In the genomic region with DNA sequence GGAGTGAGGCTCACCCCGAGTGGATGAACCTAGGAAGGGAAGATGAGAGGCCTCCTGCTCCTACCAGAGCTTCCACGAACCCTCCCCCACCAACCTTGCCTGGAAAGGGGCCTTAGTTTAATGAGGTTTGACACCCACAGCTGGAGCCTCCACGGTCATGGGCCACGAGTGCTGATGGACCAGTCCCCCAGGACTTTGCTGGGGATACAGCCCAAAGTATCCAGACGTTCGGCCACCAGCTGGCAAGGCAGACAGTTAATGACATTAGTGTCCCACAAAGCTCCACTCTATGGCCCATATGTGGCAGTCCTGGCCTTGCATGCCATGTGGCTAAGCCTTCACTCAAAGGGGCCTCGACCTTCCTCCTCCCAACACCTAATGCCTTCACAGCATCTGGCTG, we compare ENCODE assay signal across 20 mouse cellular contexts. TPM values are rescaled to one million over a fixed set of nuclear protein-coding genes. Genes with fewer than 3 reads are reported as not detected.
DNase-seq lines count a peak whose midpoint lies in the region; ATAC-seq and TF ChIP-seq lines count a peak whose summit lies in the region.
"Had no signal": no experiment of that assay in that cellular context is flagged by ENCODE, and none has a peak within 500 bp of the region (broad histone marks: within the 10 kb centered on the region; RNA-seq: fewer than 3 reads in every experiment).

No protein-coding gene starts in this region.

- H3K4me1 ChIP-seq in hindbrain, embryonic 10.5 days (replicated peaks): peaks cover 50% of the 10 kb centered on the region
- H3K4me1 ChIP-seq in hindbrain, embryonic 14.5 days (replicated peaks; ENCODE audit: control insufficient read depth, insufficient read depth, low read length): no peaks in the 10 kb centered on the region
- H3K4me1 ChIP-seq in liver, adult 2 months (ENCODE audit: control insufficient read depth, insufficient read depth, low read length): peaks cover 31% of the 10 kb centered on the region
- H3K4me1 ChIP-seq in liver, embryonic 15.5 days (replicated peaks): peaks cover 6% of the 10 kb centered on the region; the same call in 1 of the 2 replicates
- H3K4me1 ChIP-seq: neural tube, embryonic 13.5 days had no signal

- DNase-seq in hindbrain, embryonic 10.5 days (ENCODE audit: low spot score): no peak
- no peak for DNase-seq in hindbrain, embryonic 14.5 days (ENCODE audit: low spot score)
- no peak for DNase-seq in liver, adult 2 months (ENCODE audit: extremely low read depth, low read depth, low spot score)
- DNase-seq in liver: no peak
- DNase-seq in retina, postnatal 7 days (ENCODE audit: low read depth, low spot score): peak; percentile 27
- DNase-seq in spleen, adult 12 weeks (ENCODE audit: low spot score): no peak
- DNase-seq: adrenal gland, postnatal 25 days; cerebellum, adult 9-10 months; forebrain, postnatal 0 days; gastrocnemius, postnatal 36 days; heart, adult 2 months; kidney, postnatal 25 days; thymus, postnatal 25 days had no signal

- no peak overlapping the region for H3K9ac ChIP-seq in hindbrain, embryonic 14.5 days
- peak overlapping the region; percentile 97 for H3K9ac ChIP-seq in liver, adult 2 months (ENCODE audit: low read depth, low read length)
- no peak overlapping the region for H3K9ac ChIP-seq in liver, embryonic 15.5 days
- H3K9ac ChIP-seq: forebrain, postnatal 0 days; neural tube, embryonic 13.5 days had no signal

- H3K36me3 ChIP-seq in hindbrain, embryonic 10.5 days: peaks cover 24% of the 10 kb centered on the region
- no peaks in the 10 kb centered on the region for H3K36me3 ChIP-seq in hindbrain, embryonic 14.5 days (replicated peaks; ENCODE audit: control insufficient read depth, insufficient read depth)
- no peaks in the 10 kb centered on the region for H3K36me3 ChIP-seq in liver, adult 2 months (ENCODE audit: control insufficient read depth, insufficient read depth, low read length)
- H3K36me3 ChIP-seq in liver, embryonic 15.5 days (replicated peaks): peaks cover 3% of the 10 kb centered on the region; the same call in 1 of the 2 replicates
- H3K36me3 ChIP-seq: neural tube, embryonic 13.5 days had no signal

- no peak overlapping the region for H3K4me3 ChIP-seq in hindbrain, embryonic 10.5 days
- no peak overlapping the region for H3K4me3 ChIP-seq in hindbrain, embryonic 14.5 days (replicated peaks; ENCODE audit: low read length)
- H3K4me3 ChIP-seq in liver, adult 2 months (ENCODE audit: insufficient read depth, low read depth, low read length): peak overlapping the region; percentile 93
- H3K4me3 ChIP-seq in liver, embryonic 15.5 days (replicated peaks): peak overlapping the region; percentile 49
- H3K4me3 ChIP-seq: heart, adult 2 months; midbrain, embryonic 10.5 days; myocyte; neural tube, embryonic 13.5 days had no signal

- 71% methylated on average over 7 of the region's 7 CpGs for WGBS in hindbrain, embryonic 10.5 days
- WGBS in hindbrain, embryonic 14.5 days: 67% methylated on average over 7 of the region's 7 CpGs
- WGBS in liver, adult 2 months: 25% methylated on average over 7 of the region's 7 CpGs
- WGBS in liver, embryonic 15.5 days (ENCODE audit: insufficient replicate concordance): 54% methylated on average over 7 of the region's 7 CpGs

- H3K9me3 ChIP-seq in hindbrain, embryonic 10.5 days: no peaks in the 10 kb centered on the region
- no peaks in the 10 kb centered on the region for H3K9me3 ChIP-seq in hindbrain, embryonic 14.5 days (ENCODE audit: control insufficient read depth, low read length)
- H3K9me3 ChIP-seq in liver, embryonic 15.5 days (replicated peaks): no peaks in the 10 kb centered on the region
- H3K9me3 ChIP-seq: midbrain, embryonic 10.5 days; neural tube, embryonic 13.5 days had no signal

- no peak for TF ChIP-seq POLR2A in liver, adult 2 months (IDR thresholded peaks at IDR 0.05; ENCODE audit: extremely low read depth, insufficient read depth, low read length)

- no peaks in the 10 kb centered on the region for H3K27me3 ChIP-seq in hindbrain, embryonic 10.5 days (ENCODE audit: insufficient read depth, poor library complexity, severe bottlenecking)
- no peaks in the 10 kb centered on the region for H3K27me3 ChIP-seq in hindbrain, embryonic 14.5 days (ENCODE audit: control insufficient read depth, insufficient read depth, low read length)
- H3K27me3 ChIP-seq in liver, adult 2 months (ENCODE audit: control insufficient read depth, insufficient read depth, low read length): no peaks in the 10 kb centered on the region
- no peaks in the 10 kb centered on the region for H3K27me3 ChIP-seq in liver, embryonic 15.5 days
- H3K27me3 ChIP-seq: neural tube, embryonic 13.5 days had no signal

- ATAC-seq in hindbrain, embryonic 14.5 days (ENCODE audit: low FRiP score): no peak
- ATAC-seq in liver, embryonic 15.5 days (ENCODE audit: insufficient read depth): no peak
- ATAC-seq: forebrain, postnatal 0 days; hindbrain, postnatal 0 days; lung, postnatal 0 days; midbrain, embryonic 16.5 days had no signal

- H3K79me2 ChIP-seq in liver, adult 2 months (ENCODE audit: control insufficient read depth, insufficient read depth, low read length): peaks cover 30% of the 10 kb centered on the region

- H3K27ac ChIP-seq in hindbrain, embryonic 10.5 days: 0 out of 2 replicates have a peak overlapping the region, but pooled peaks have one; percentile 6
- no peak overlapping the region for H3K27ac ChIP-seq in hindbrain, embryonic 14.5 days
- H3K27ac ChIP-seq in liver, adult 2 months (replicated peaks; ENCODE audit: insufficient read depth, low read depth, low read length): peak overlapping the region; percentile 98
- H3K27ac ChIP-seq in liver, embryonic 15.5 days (replicated peaks): 0 out of 2 replicates have a peak overlapping the region, but pooled peaks have one; percentile 29
- H3K27ac ChIP-seq: heart, adult 2 months; hindbrain, postnatal 0 days; midbrain, embryonic 10.5 days; neural tube, embryonic 13.5 days had no signal

- no peak overlapping the region for H3K4me2 ChIP-seq in hindbrain, embryonic 14.5 days (replicated peaks)
- H3K4me2 ChIP-seq in liver, embryonic 15.5 days: peak overlapping the region; percentile 55
- H3K4me2 ChIP-seq: neural tube, embryonic 13.5 days had no signal

- TF ChIP-seq CTCF in liver, adult 2 months (IDR thresholded peaks at IDR 0.05; ENCODE audit: low read depth, low read length): no peak

RNA-seq across cellular contexts. Expression of a gene that starts 55.5 kb away (rescaled TPM):
- 147 and 167 TPM in 2 replicates for polyA plus RNA-seq in hindbrain, embryonic 10.5 days (2016; fragmentation: Nextera tagmentation; extraction: Ambion mirVana)
- polyA plus RNA-seq in hindbrain, embryonic 14.5 days (2014; fragmentation: Nextera tagmentation; extraction: Ambion mirVana): 38.6 and 51.2 TPM in 2 replicates
- 260 and 348 TPM in 2 replicates for total RNA-seq in liver, adult 2 months (2014; rRNA removed)
- polyA plus RNA-seq in liver, adult 2 months (2012; rRNA removed): 452 and 472 TPM in 2 replicates
- polyA plus RNA-seq in liver, embryonic 15.5 days (2015; fragmentation: Nextera tagmentation; extraction: Ambion mirVana): 66.0 and 88.2 TPM in 2 replicates

Comparison
In these comparisons a context has a peak if more than half of its experiments do, and no peak if none do; other contexts are left out.
1. H3K4me3 ChIP-seq: peak in liver, adult 2 months (single experiment) and liver, embryonic 15.5 days (single experiment); none in hindbrain, embryonic 10.5 days (single experiment) and hindbrain, embryonic 14.5 days (single experiment).